Mouse (Mus musculus): ENCODE results near the gene Clps. TPM values are rescaled to one million over a fixed set of nuclear protein-coding genes. Genes with fewer than 3 reads are reported as not detected.

Gene Clps
- total and polyA plus RNA-seq, 3 experiments: not detected

DNA sequence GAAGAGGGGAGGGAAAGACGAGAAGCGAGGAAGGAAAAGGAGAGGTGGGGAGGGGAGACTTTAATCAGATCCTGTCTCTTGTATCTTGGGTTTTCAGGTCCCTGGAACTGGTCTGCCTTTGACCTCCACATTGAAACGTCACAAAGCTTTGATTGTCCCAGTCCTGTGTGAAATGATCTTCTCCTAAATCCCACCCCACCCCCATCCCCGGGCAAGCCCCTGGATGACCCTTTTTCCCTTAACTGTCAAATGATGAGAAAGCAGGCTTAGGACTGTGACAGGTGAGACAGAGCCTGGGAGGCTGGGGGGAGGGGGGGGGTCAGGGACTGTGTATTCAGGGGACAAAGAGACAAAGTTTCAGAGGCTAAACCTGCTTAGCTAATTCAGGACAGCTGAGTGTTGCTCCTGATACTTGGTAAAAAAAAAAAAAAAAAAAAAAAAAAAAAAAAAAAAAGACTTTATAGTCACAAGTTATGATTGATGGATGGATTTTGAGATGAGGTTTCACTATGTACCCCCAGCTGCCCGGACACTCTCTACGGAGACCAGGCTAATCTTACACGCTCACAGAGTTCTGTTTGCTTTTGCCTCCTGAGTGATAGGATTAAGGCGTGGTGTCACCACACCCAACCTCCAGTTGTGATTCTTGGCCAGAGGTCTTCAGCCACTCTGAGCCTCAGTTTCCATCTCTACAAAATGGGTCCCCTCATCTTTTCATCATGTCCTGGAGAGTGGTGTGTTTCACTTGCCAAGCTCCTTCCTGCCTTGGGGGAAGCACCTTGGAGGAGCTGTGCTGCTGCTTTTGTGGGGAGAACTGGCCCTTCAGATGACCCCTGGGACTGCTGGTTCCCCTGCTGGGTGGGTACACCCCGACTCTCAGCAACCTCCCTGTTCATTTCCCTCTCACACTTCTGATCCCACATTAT, 48.7 kb downstream of the Clps start:
- Histone ChIP-seq H3K27me3 (replicated peaks) (no peaks in the 10 kb centered on the region), H3K4me3 (replicated peaks in 1 of 3; ENCODE audit: low read depth in 2 of 3, low read length in 2 of 3, poor library complexity in 1 of 3) (no peak overlapping the region), H3K9me3 (replicated peaks; ENCODE audit: low read length) (peaks cover 1% of the 10 kb centered on the region), H3K4me2 (ENCODE audit: insufficient read depth, low read depth, poor library complexity, severe bottlenecking) (no peak overlapping the region), H3K36me3 (replicated peaks in 1 of 2; ENCODE audit: control insufficient read depth in 1 of 2, insufficient read depth in 1 of 2, low read length in 1 of 2) (no peaks in the 10 kb centered on the region), H3K4me1 (ENCODE audit: control insufficient read depth in 1 of 2, insufficient read depth in 2 of 2) (peaks cover 20 to 65% of the 10 kb centered on the region in 2 experiments), H3K27ac (ENCODE audit: insufficient read depth, low read depth) (no peak overlapping the region), H3K9ac (ENCODE audit: insufficient read depth, low read depth) (no peak overlapping the region), H3K79me2 (replicated peaks; ENCODE audit: control insufficient read depth, extremely low read depth, insufficient read depth, poor library complexity, severe bottlenecking) (no peaks in the 10 kb centered on the region)
- dilution Hi-C loops (cut with MboI; ENCODE audit: extremely low pct_ligation_motif_present, extremely low pct_unique_long_range_greater_than_20kb, low sequenced_read_pairs): no loop called here
- TF ChIP-seq ZNF384 (IDR thresholded peaks at IDR 0.05; ENCODE audit: low read depth, low read length) (peak; percentile 56), MXI1 (IDR thresholded peaks at IDR 0.05; ENCODE audit: low read depth, low read length) (no peak)
- DNase-seq (ENCODE audit: extremely low read depth): no peak
- in situ Hi-C loops (cut with MboI; ENCODE audit: low pct_ligation_motif_present, low pct_unique_long_range_greater_than_20kb, low sequenced_read_pairs): loop anchor here (25.0 kb wide), 1 partner anchor 300 kb away; the partner anchor contains the start of gene Def6

DNA sequence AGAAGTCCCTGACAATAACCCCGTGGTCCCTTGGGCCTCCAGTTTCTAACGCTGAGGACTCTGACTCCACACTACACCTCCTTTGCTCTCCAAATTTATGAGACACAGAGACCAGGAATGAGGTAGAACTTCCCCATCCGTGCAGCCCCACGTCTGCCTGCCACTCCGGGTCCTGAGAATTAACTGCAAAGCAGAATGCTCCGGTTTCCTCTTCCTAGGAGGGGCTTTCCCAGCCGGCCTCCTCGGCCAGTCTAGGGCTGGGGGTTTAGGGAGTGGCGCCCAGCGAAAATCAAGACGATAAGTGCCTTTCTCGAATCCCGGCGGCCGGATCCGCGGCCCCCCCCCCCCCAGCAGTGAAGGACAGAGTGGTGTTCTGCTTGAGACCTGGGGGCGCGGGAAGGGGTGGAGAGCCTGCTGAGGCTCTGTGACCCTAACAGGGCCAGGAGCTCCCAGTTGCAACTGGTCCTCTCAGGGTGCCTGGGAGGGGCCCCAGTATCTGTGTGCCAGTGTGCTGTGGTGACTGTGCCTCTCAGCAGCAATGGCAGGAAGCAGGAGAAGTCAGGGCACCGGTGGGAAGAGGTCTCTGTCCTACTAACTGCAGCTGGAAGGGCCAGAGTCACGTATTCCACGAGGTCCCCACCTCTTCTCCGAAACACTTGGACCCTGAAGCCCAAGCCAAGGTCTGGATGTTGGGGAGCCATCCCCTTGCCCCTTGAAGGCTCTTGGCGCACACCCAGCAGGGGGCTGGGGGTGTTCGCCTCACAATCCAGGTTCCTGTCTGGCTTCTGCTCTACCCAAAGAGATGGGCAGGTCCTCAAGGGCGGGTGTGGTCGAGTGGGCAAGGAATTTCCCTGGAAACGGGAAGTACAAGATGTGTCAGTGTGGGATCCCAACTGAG, 49.9 kb downstream of the Clps start:
- no peaks in the 10 kb centered on the region for H3K36me3 ChIP-seq (replicated peaks in 1 of 2; ENCODE audit: control insufficient read depth in 1 of 2, insufficient read depth in 1 of 2, low read length in 1 of 2)
- in situ Hi-C loops (cut with MboI; ENCODE audit: low pct_ligation_motif_present, low pct_unique_long_range_greater_than_20kb, low sequenced_read_pairs): loop anchor here (25.0 kb wide), 1 partner anchor 298 kb away; the partner anchor contains the start of gene Def6
- no peaks in the 10 kb centered on the region for H3K27me3 ChIP-seq (replicated peaks)
- H3K79me2 ChIP-seq (replicated peaks; ENCODE audit: control insufficient read depth, extremely low read depth, insufficient read depth, poor library complexity, severe bottlenecking): no peaks in the 10 kb centered on the region
- no peak for DNase-seq (ENCODE audit: extremely low read depth)
- H3K9ac ChIP-seq (ENCODE audit: insufficient read depth, low read depth): no peak overlapping the region
- peak overlapping the region; percentile 34; the same call in 1 of the 2 replicates for H3K4me2 ChIP-seq (ENCODE audit: insufficient read depth, low read depth, poor library complexity, severe bottlenecking)
- H3K4me3 ChIP-seq (replicated peaks in 1 of 3; ENCODE audit: low read depth in 2 of 3, low read length in 2 of 3, poor library complexity in 1 of 3): no peak overlapping the region
- TF ChIP-seq POLR2AphosphoS2 (IDR thresholded peaks at IDR 0.05; ENCODE audit: low read depth, low read length): no peak
- 0 out of 2 replicates have a peak, but pooled peaks have one; percentile 7 for TF ChIP-seq TCF12 (IDR thresholded peaks at IDR 0.05; ENCODE audit: low read depth, low read length)
- dilution Hi-C loops (cut with MboI; ENCODE audit: extremely low pct_ligation_motif_present, extremely low pct_unique_long_range_greater_than_20kb, low sequenced_read_pairs): no loop called here
- peaks cover 14 to 56% of the 10 kb centered on the region in 2 experiments for H3K4me1 ChIP-seq (ENCODE audit: control insufficient read depth in 1 of 2, insufficient read depth in 2 of 2)
- H3K27ac ChIP-seq (ENCODE audit: insufficient read depth, low read depth): no peak overlapping the region
- no peaks in the 10 kb centered on the region for H3K9me3 ChIP-seq (replicated peaks; ENCODE audit: low read length)

Other genes with a start within 250 kb of the Clps start
- gene Fance, start 247.2 kb downstream of the Clps start, total RNA-seq (2012; rRNA removed): 26.9 and 29.6 TPM in 2 replicates
- gene Fance, start 247.2 kb downstream of the Clps start, total RNA-seq (2014; rRNA removed): 11.4 and 17.4 TPM in 2 replicates
- 35.8 and 37.9 TPM in 2 replicates for gene Fance, start 247.2 kb downstream of the Clps start, polyA plus RNA-seq (2012; ENCODE audit: insufficient read length, low read depth)
- gene Rpl10a, start 232.3 kb downstream of the Clps start, total RNA-seq (2012; rRNA removed): 3,510 and 4,144 TPM in 2 replicates
- gene Rpl10a, start 232.3 kb downstream of the Clps start, total RNA-seq (2014; rRNA removed): 2,222 and 3,467 TPM in 2 replicates
- gene Rpl10a, start 232.3 kb downstream of the Clps start, polyA plus RNA-seq (2012; ENCODE audit: insufficient read length, low read depth): 1,605 and 1,846 TPM in 2 replicates
- 0.17 and 0.42 TPM in 2 replicates for gene Tead3, start 209.9 kb downstream of the Clps start, total RNA-seq (2012; rRNA removed)
- gene Tead3, start 209.9 kb downstream of the Clps start, total RNA-seq (2014; rRNA removed): not detected in 2 replicates
- 0.08 TPM in 1 of 2 replicates, not detected in the other for gene Tead3, start 209.9 kb downstream of the Clps start, polyA plus RNA-seq (2012; ENCODE audit: insufficient read length, low read depth)
- 0.17 TPM in 1 of 2 replicates, not detected in the other for gene Tulp1, start 195.5 kb downstream of the Clps start, total RNA-seq (2012; rRNA removed)
- not detected in 2 replicates for gene Tulp1, start 195.5 kb downstream of the Clps start, total RNA-seq (2014; rRNA removed)
- gene Tulp1, start 195.5 kb downstream of the Clps start, polyA plus RNA-seq (2012; ENCODE audit: insufficient read length, low read depth): not detected in 2 replicates
- 14.4 and 17.5 TPM in 2 replicates for gene Fkbp5, start 43.2 kb downstream of the Clps start, total RNA-seq (2012; rRNA removed)
- 21.5 and 22.6 TPM in 2 replicates for gene Fkbp5, start 43.2 kb downstream of the Clps start, total RNA-seq (2014; rRNA removed)
- gene Fkbp5, start 43.2 kb downstream of the Clps start, polyA plus RNA-seq (2012; ENCODE audit: insufficient read length, low read depth): 31.4 and 35.3 TPM in 2 replicates
- not detected in 2 replicates for gene Armc12, start 30.0 kb downstream of the Clps start, total RNA-seq (2012; rRNA removed)
- gene Armc12, start 30.0 kb downstream of the Clps start, total RNA-seq (2014; rRNA removed): not detected in 2 replicates
- not detected in 2 replicates for gene Armc12, start 30.0 kb downstream of the Clps start, polyA plus RNA-seq (2012; ENCODE audit: insufficient read length, low read depth)
- gene Clpsl2, start 11.4 kb downstream of the Clps start, total RNA-seq (2012; rRNA removed): not detected in 2 replicates
- gene Clpsl2, start 11.4 kb downstream of the Clps start, total RNA-seq (2014; rRNA removed): not detected in 2 replicates
- not detected in 2 replicates for gene Clpsl2, start 11.4 kb downstream of the Clps start, polyA plus RNA-seq (2012; ENCODE audit: insufficient read length, low read depth)
- 0.08 TPM in 1 of 2 replicates, not detected in the other for gene Lhfpl5, start 14.9 kb upstream of the Clps start, total RNA-seq (2012; rRNA removed)
- not detected in 2 replicates for gene Lhfpl5, start 14.9 kb upstream of the Clps start, total RNA-seq (2014; rRNA removed)
- gene Lhfpl5, start 14.9 kb upstream of the Clps start, polyA plus RNA-seq (2012; ENCODE audit: insufficient read length, low read depth): not detected in 2 replicates
- gene Srpk1, start 61.9 kb upstream of the Clps start, total RNA-seq (2012; rRNA removed): 65.9 and 83.3 TPM in 2 replicates
- 60.8 and 70.0 TPM in 2 replicates for gene Srpk1, start 61.9 kb upstream of the Clps start, total RNA-seq (2014; rRNA removed)
- gene Srpk1, start 61.9 kb upstream of the Clps start, polyA plus RNA-seq (2012; ENCODE audit: insufficient read length, low read depth): 129 and 163 TPM in 2 replicates
- not detected in 2 replicates for gene Slc26a8, start 129.5 kb upstream of the Clps start, total RNA-seq (2012; rRNA removed)
- not detected in 2 replicates for gene Slc26a8, start 129.5 kb upstream of the Clps start, total RNA-seq (2014; rRNA removed)
- gene Slc26a8, start 129.5 kb upstream of the Clps start, polyA plus RNA-seq (2012; ENCODE audit: insufficient read length, low read depth): 0.11 and 0.44 TPM in 2 replicates
- gene Mapk14, start 130.6 kb upstream of the Clps start, total RNA-seq (2012; rRNA removed): 27.1 and 27.6 TPM in 2 replicates
- 21.0 and 22.6 TPM in 2 replicates for gene Mapk14, start 130.6 kb upstream of the Clps start, total RNA-seq (2014; rRNA removed)
- gene Mapk14, start 130.6 kb upstream of the Clps start, polyA plus RNA-seq (2012; ENCODE audit: insufficient read length, low read depth): 59.8 and 69.5 TPM in 2 replicates
- gene AC170998.1, start 165.3 kb upstream of the Clps start, total RNA-seq (2012; rRNA removed): 0.38 TPM in 1 of 2 replicates, not detected in the other
- gene AC170998.1, start 165.3 kb upstream of the Clps start, total RNA-seq (2014; rRNA removed): not detected in 2 replicates
- 0.50 TPM in 1 of 2 replicates, not detected in the other for gene AC170998.1, start 165.3 kb upstream of the Clps start, polyA plus RNA-seq (2012; ENCODE audit: insufficient read length, low read depth)
- gene Mapk13, start 208.5 kb upstream of the Clps start, total RNA-seq (2012; rRNA removed): not detected in 2 replicates
- gene Mapk13, start 208.5 kb upstream of the Clps start, total RNA-seq (2014; rRNA removed): not detected in 2 replicates
- gene Mapk13, start 208.5 kb upstream of the Clps start, polyA plus RNA-seq (2012; ENCODE audit: insufficient read length, low read depth): not detected in 2 replicates
- 1.5 and 2.3 TPM in 2 replicates for gene Brpf3, start 240.3 kb upstream of the Clps start, total RNA-seq (2012; rRNA removed)
- 0.40 and 0.96 TPM in 2 replicates for gene Brpf3, start 240.3 kb upstream of the Clps start, total RNA-seq (2014; rRNA removed)
- gene Brpf3, start 240.3 kb upstream of the Clps start, polyA plus RNA-seq (2012; ENCODE audit: insufficient read length, low read depth): 8.5 and 12.1 TPM in 2 replicates